Mouse (Mus musculus): ENCODE measurements around the gene Uba52. TPM values are rescaled to one million over a fixed set of nuclear protein-coding genes. Genes with fewer than 3 reads are reported as not detected.

The Uba52 gene
- polyA plus RNA-seq, 1 experiment from 2014 or later: 1,265 TPM

DNA sequence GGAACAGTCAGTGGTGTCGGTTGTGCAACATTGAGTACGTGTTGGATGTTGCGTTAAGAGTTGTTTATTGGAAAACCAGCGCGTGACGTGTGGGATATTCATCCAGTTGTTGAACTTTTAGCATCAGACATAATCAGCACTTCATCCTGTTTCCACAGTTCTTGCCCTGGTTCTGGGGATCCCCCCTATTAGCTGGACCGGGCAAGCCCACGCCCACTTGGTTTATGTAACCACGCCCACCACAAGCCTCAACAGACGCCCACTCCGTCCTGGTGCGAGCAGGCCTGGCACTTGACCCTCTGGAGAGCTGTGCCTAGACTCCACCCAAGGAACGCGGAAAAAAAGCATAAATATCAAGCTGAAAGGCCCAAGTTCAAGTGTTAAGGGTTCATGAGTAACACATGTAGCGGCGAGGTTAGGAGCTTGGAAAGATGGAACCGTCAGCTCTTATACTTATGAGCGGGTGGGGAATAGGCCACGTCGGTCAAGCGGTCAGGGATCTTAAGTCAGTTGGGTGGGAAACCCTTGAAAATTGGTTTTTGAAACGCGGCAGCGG is 27.5 kb upstream of the Uba52 start:
- Histone ChIP-seq H3K27ac (peak overlapping the region; percentile 87), H3K9me3 (replicated peaks; ENCODE audit: low read length) (no peaks in the 10 kb centered on the region), H3K4me3 (replicated peaks; ENCODE audit: low read depth, low read length) (peak overlapping the region; percentile 73), H3K9ac (ENCODE audit: low read depth, low read length) (peak overlapping the region; percentile 50), H3K36me3 (ENCODE audit: insufficient read depth, low read length) (peaks cover 19% of the 10 kb centered on the region; the same call in 1 of the 2 replicates), H3K4me1 (replicated peaks; ENCODE audit: insufficient read depth, low read length) (0 out of 2 replicates have a peak, but pooled peaks cover 11% of the 10 kb centered on the region), H3K4me2 (ENCODE audit: low read length) (peak overlapping the region; percentile 85), H3K27me3 (ENCODE audit: insufficient read depth, low read length) (no peaks in the 10 kb centered on the region)
- whole genome bisulfite sequencing: 12% methylated on average over 24 of the region's 24 CpGs
- peak; percentile 78 for DNase-seq (ENCODE audit: low spot score)
- TF ChIP-seq CTCF (IDR thresholded peaks at IDR 0.05; ENCODE audit: low read depth): no peak
- peak; percentile 29; the same call in 1 of the 2 replicates for ATAC-seq (replicated peaks; ENCODE audit: low FRiP score, low read depth)

GRCm38 (mm10) chr8:70535701-70536100 is 25.1 kb upstream of the Uba52 start:
- H3K9ac ChIP-seq (ENCODE audit: low read depth, low read length): no peak overlapping the region
- no peaks in the 10 kb centered on the region for H3K9me3 ChIP-seq (replicated peaks; ENCODE audit: low read length)
- H3K27me3 ChIP-seq (ENCODE audit: insufficient read depth, low read length): no peaks in the 10 kb centered on the region
- H3K36me3 ChIP-seq (ENCODE audit: insufficient read depth, low read length): peaks cover 41% of the 10 kb centered on the region
- 92% methylated on average over 2 of the region's 2 CpGs for WGBS
- no peak overlapping the region for H3K4me2 ChIP-seq (ENCODE audit: low read length)
- no peak for DNase-seq (ENCODE audit: low spot score)
- TF ChIP-seq CTCF (IDR thresholded peaks at IDR 0.05; ENCODE audit: low read depth): no peak
- H3K27ac ChIP-seq: no peak overlapping the region
- no peak overlapping the region for H3K4me3 ChIP-seq (replicated peaks; ENCODE audit: low read depth, low read length)
- 0 out of 2 replicates have a peak, but pooled peaks cover 2% of the 10 kb centered on the region for H3K4me1 ChIP-seq (replicated peaks; ENCODE audit: insufficient read depth, low read length)
- ATAC-seq (replicated peaks; ENCODE audit: low FRiP score, low read depth): no peak

- TF ChIP-seq CTCF (IDR thresholded peaks at IDR 0.05; ENCODE audit: low read depth): no peak
- no peak overlapping the region for H3K4me3 ChIP-seq (replicated peaks; ENCODE audit: low read depth, low read length)
- H3K9ac ChIP-seq (ENCODE audit: low read depth, low read length): no peak overlapping the region
- H3K4me2 ChIP-seq (ENCODE audit: low read length): no peak overlapping the region
- H3K27ac ChIP-seq: no peak overlapping the region
- peaks cover 43% of the 10 kb centered on the region for H3K36me3 ChIP-seq (ENCODE audit: insufficient read depth, low read length)
- H3K9me3 ChIP-seq (replicated peaks; ENCODE audit: low read length): no peaks in the 10 kb centered on the region
- no peaks in the 10 kb centered on the region for H3K4me1 ChIP-seq (replicated peaks; ENCODE audit: insufficient read depth, low read length)
- WGBS: 90% methylated on average over 3 of the region's 3 CpGs
- DNase-seq (ENCODE audit: low spot score) (no peak), ATAC-seq (replicated peaks; ENCODE audit: low FRiP score, low read depth) (no peak)
- H3K27me3 ChIP-seq (ENCODE audit: insufficient read depth, low read length): no peaks in the 10 kb centered on the region
Observed at GRCm38 (mm10) chr8:70535221-70535620, 24.6 kb upstream of the Uba52 start.

- DNase-seq (ENCODE audit: low spot score) (no peak), ATAC-seq (replicated peaks; ENCODE audit: low FRiP score, low read depth) (no peak)
- WGBS: 92% methylated on average over 12 of the region's 12 CpGs
- H3K4me2 ChIP-seq (ENCODE audit: low read length): no peak overlapping the region
- no peaks in the 10 kb centered on the region for H3K9me3 ChIP-seq (replicated peaks; ENCODE audit: low read length)
- TF ChIP-seq CTCF (IDR thresholded peaks at IDR 0.05; ENCODE audit: low read depth): no peak
- H3K27me3 ChIP-seq (ENCODE audit: insufficient read depth, low read length): no peaks in the 10 kb centered on the region
- H3K4me1 ChIP-seq (replicated peaks; ENCODE audit: insufficient read depth, low read length): no peaks in the 10 kb centered on the region
- no peak overlapping the region for H3K27ac ChIP-seq
- H3K36me3 ChIP-seq (ENCODE audit: insufficient read depth, low read length): peaks cover 43% of the 10 kb centered on the region
- H3K4me3 ChIP-seq (replicated peaks; ENCODE audit: low read depth, low read length): no peak overlapping the region
- no peak overlapping the region for H3K9ac ChIP-seq (ENCODE audit: low read depth, low read length)
Observed at GRCm38 (mm10) chr8:70534281-70534680, 23.7 kb upstream of the Uba52 start.

DNA sequence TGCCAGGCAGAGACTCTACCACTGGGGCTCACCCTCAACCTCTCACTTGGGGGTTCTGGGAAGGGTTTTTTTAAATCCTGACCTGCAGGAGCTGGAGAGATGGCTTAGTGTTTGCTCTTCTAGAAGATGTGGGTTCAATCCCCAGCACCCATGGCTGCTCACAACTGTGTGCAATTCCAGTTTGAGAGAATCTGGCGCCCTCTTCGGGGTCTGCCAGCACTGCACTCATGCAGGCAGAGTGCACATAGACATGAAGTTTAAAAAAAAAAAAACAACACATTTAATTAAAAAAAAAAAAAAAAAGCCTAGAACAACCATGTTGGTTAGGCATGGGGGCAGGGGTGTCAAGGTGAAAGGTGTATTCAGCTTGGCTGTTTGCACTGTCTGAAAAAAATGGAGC is 19.7 kb upstream of the Uba52 start:
- Histone ChIP-seq H3K4me2 (ENCODE audit: low read length) (no peak overlapping the region), H3K4me1 (replicated peaks; ENCODE audit: insufficient read depth, low read length) (0 out of 2 replicates have a peak, but pooled peaks cover 5% of the 10 kb centered on the region), H3K27ac (no peak overlapping the region), H3K36me3 (ENCODE audit: insufficient read depth, low read length) (peaks cover 31% of the 10 kb centered on the region), H3K9me3 (replicated peaks; ENCODE audit: low read length) (no peaks in the 10 kb centered on the region), H3K27me3 (ENCODE audit: insufficient read depth, low read length) (no peaks in the 10 kb centered on the region), H3K4me3 (replicated peaks; ENCODE audit: low read depth, low read length) (no peak overlapping the region), H3K9ac (ENCODE audit: low read depth, low read length) (no peak overlapping the region)
- no peak for DNase-seq (ENCODE audit: low spot score)
- no peak for ATAC-seq (replicated peaks; ENCODE audit: low FRiP score, low read depth)
- WGBS: 91% methylated on average over 2 of the region's 2 CpGs
- peak; percentile 22; the same call in 1 of the 2 replicates for TF ChIP-seq CTCF (IDR thresholded peaks at IDR 0.05; ENCODE audit: low read depth)

DNA sequence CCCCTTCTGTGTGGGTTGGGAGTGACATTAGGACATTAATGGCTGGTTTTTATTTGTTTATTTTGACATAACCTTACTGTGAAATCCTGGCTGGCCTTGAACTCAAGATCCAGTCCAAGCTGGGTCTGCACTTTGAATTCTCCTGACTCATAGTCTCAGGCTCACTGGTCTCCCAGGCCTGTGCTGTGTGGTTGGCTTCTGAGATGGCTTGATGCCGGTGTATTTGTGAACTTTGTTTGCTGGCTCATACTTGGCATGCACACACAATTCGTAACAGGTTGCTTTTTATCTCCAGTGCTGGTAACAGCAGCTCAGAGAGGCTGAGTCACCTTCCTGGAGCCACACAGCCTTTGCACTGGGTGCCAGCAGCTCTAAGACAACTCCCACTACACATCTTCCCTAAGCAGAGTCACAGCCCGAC is 19.1 kb upstream of the Uba52 start:
- WGBS: 88% methylated on average over 3 of the region's 3 CpGs
- Histone ChIP-seq H3K36me3 (ENCODE audit: insufficient read depth, low read length) (peaks cover 30% of the 10 kb centered on the region), H3K27me3 (ENCODE audit: insufficient read depth, low read length) (no peaks in the 10 kb centered on the region), H3K4me3 (replicated peaks; ENCODE audit: low read depth, low read length) (no peak overlapping the region), H3K4me2 (ENCODE audit: low read length) (no peak overlapping the region), H3K9ac (ENCODE audit: low read depth, low read length) (0 out of 2 replicates have a peak overlapping the region, but pooled peaks have one; percentile 0), H3K27ac (no peak overlapping the region), H3K4me1 (replicated peaks; ENCODE audit: insufficient read depth, low read length) (0 out of 2 replicates have a peak, but pooled peaks cover 5% of the 10 kb centered on the region), H3K9me3 (replicated peaks; ENCODE audit: low read length) (no peaks in the 10 kb centered on the region)
- ATAC-seq (replicated peaks; ENCODE audit: low FRiP score, low read depth) (no peak), DNase-seq (ENCODE audit: low spot score) (no peak)
- no peak for TF ChIP-seq CTCF (IDR thresholded peaks at IDR 0.05; ENCODE audit: low read depth)
